Mouse (Mus musculus): Measurements from ENCODE around the gene Plxnc1.

GRCm38 (mm10) chr10:94905689-94906473 is 38.8 kb downstream of the Plxnc1 start:
- TF ChIP-seq CTCF (IDR thresholded peaks at IDR 0.05; ENCODE audit: low read depth) (no peak), EP300 (IDR thresholded peaks at IDR 0.05; ENCODE audit: low read depth) (no peak)

Data from liver, embryonic 14.5 days (tissue).